Mouse (Mus musculus): ENCODE data around the gene Nme2. TPM values are rescaled to one million over a fixed set of nuclear protein-coding genes. Genes with fewer than 3 reads are reported as not detected.

Gene Nme2
- polyA plus RNA-seq, 1 experiment, result 1,152 TPM

- Histone ChIP-seq H3K4me2 (ENCODE audit: low read depth) (no peak overlapping the region), H3K79me2 (ENCODE audit: control insufficient read depth, insufficient read depth) (peaks cover 30% of the 10 kb centered on the region), H3K27me3 (ENCODE audit: control insufficient read depth, insufficient read depth, insufficient read length) (no peaks in the 10 kb centered on the region), H3K36me3 (ENCODE audit: control insufficient read depth, insufficient read depth) (no peaks in the 10 kb centered on the region), H3ac (ENCODE audit: control insufficient read depth, insufficient read length) (no peak overlapping the region), H3K4me3 (no peak overlapping the region)
- TF ChIP-seq E2F4 (IDR thresholded peaks at IDR 0.05; ENCODE audit: insufficient read depth), result no peak
- no peak for TF ChIP-seq MYOD1 (IDR thresholded peaks at IDR 0.05; ENCODE audit: control insufficient read depth in 1 of 3, insufficient read length in 2 of 3, low read depth in 2 of 3)
- no peak for TF ChIP-seq TCF3 (IDR thresholded peaks at IDR 0.05; ENCODE audit: insufficient read length, low read depth)
- no peak for TF ChIP-seq MAX (IDR thresholded peaks at IDR 0.05; ENCODE audit: low read depth)
- TF ChIP-seq MYOG (IDR thresholded peaks at IDR 0.05; ENCODE audit: control insufficient read depth in 1 of 3, insufficient read depth in 1 of 3, insufficient read length in 2 of 3, low read depth in 2 of 3), result no peak
- no peak for TF ChIP-seq SRF (IDR thresholded peaks at IDR 0.05; ENCODE audit: control insufficient read depth, insufficient read length, low read depth)
- TF ChIP-seq USF1 (IDR thresholded peaks at IDR 0.05; ENCODE audit: low read depth), result no peak
- TF ChIP-seq POLR2A (IDR thresholded peaks at IDR 0.05; ENCODE audit: insufficient read length, low read depth), result no peak
- TF ChIP-seq TCF12 (IDR thresholded peaks at IDR 0.05; ENCODE audit: insufficient read depth, poor library complexity, severe bottlenecking), result no peak
Measured at GRCm38 (mm10) chr11:93969799-93970198, 13.7 kb upstream of the Nme2 start.

- TF ChIP-seq MAX (IDR thresholded peaks at IDR 0.05; ENCODE audit: low read depth) (no peak), TCF3 (IDR thresholded peaks at IDR 0.05; ENCODE audit: insufficient read length, low read depth) (no peak), MYOG (IDR thresholded peaks at IDR 0.05; ENCODE audit: control insufficient read depth in 1 of 3, insufficient read depth in 1 of 3, insufficient read length in 2 of 3, low read depth in 2 of 3) (no peak), USF1 (IDR thresholded peaks at IDR 0.05; ENCODE audit: low read depth) (no peak), POLR2A (IDR thresholded peaks at IDR 0.05; ENCODE audit: insufficient read length, low read depth) (no peak), MYOD1 (IDR thresholded peaks at IDR 0.05; ENCODE audit: control insufficient read depth in 1 of 3, insufficient read length in 2 of 3, low read depth in 2 of 3) (no peak), POLR2AphosphoS2 (IDR thresholded peaks at IDR 0.05; ENCODE audit: insufficient read length, low read depth) (no peak), REST (IDR thresholded peaks at IDR 0.05; ENCODE audit: insufficient read depth, insufficient read length) (no peak), CEBPB (IDR thresholded peaks at IDR 0.05; ENCODE audit: insufficient read depth, poor library complexity, severe bottlenecking) (no peak), TCF12 (IDR thresholded peaks at IDR 0.05; ENCODE audit: insufficient read depth, poor library complexity, severe bottlenecking) (no peak), E2F4 (IDR thresholded peaks at IDR 0.05; ENCODE audit: insufficient read depth) (no peak), SRF (IDR thresholded peaks at IDR 0.05; ENCODE audit: control insufficient read depth, insufficient read length, low read depth) (no peak)
- peak overlapping the region; percentile 74 for H3K4me3 ChIP-seq
- peak overlapping the region; percentile 75 for H3K4me2 ChIP-seq (ENCODE audit: low read depth)
Measured at GRCm38 (mm10) chr11:93969171-93969570, 13.1 kb upstream of the Nme2 start.

GRCm38 (mm10) chr11:93968848-93969128, 12.7 kb upstream of the Nme2 start:
- Histone ChIP-seq H3K79me2 (ENCODE audit: control insufficient read depth, insufficient read depth) (peaks cover 30% of the 10 kb centered on the region), H3ac (ENCODE audit: control insufficient read depth, insufficient read length) (no peak overlapping the region), H3K27me3 (ENCODE audit: control insufficient read depth, insufficient read depth, insufficient read length) (no peaks in the 10 kb centered on the region), H3K4me3 (peak overlapping the region; percentile 74), H3K4me2 (ENCODE audit: low read depth) (peak overlapping the region; percentile 75), H3K36me3 (ENCODE audit: control insufficient read depth, insufficient read depth) (peaks cover 4% of the 10 kb centered on the region)
- TF ChIP-seq MYOG (IDR thresholded peaks at IDR 0.05; ENCODE audit: control insufficient read depth in 1 of 3, insufficient read depth in 1 of 3, insufficient read length in 2 of 3, low read depth in 2 of 3), result no peak
- no peak for TF ChIP-seq MAX (IDR thresholded peaks at IDR 0.05; ENCODE audit: low read depth)
- no peak for TF ChIP-seq SRF (IDR thresholded peaks at IDR 0.05; ENCODE audit: control insufficient read depth, insufficient read length, low read depth)
- no peak for TF ChIP-seq REST (IDR thresholded peaks at IDR 0.05; ENCODE audit: insufficient read depth, insufficient read length)
- TF ChIP-seq USF1 (IDR thresholded peaks at IDR 0.05; ENCODE audit: low read depth), result no peak
- TF ChIP-seq TCF3 (IDR thresholded peaks at IDR 0.05; ENCODE audit: insufficient read length, low read depth), result no peak
- TF ChIP-seq CEBPB (IDR thresholded peaks at IDR 0.05; ENCODE audit: insufficient read depth, poor library complexity, severe bottlenecking), result no peak
- no peak for TF ChIP-seq POLR2AphosphoS2 (IDR thresholded peaks at IDR 0.05; ENCODE audit: insufficient read length, low read depth)
- TF ChIP-seq POLR2A (IDR thresholded peaks at IDR 0.05; ENCODE audit: insufficient read length, low read depth), result no peak
- TF ChIP-seq TCF12 (IDR thresholded peaks at IDR 0.05; ENCODE audit: insufficient read depth, poor library complexity, severe bottlenecking), result no peak
- TF ChIP-seq E2F4 (IDR thresholded peaks at IDR 0.05; ENCODE audit: insufficient read depth), result no peak

More at GRCm38 (mm10) chr11:93969171-93969570, 13.1 kb upstream of the Nme2 start:
- H3ac ChIP-seq (ENCODE audit: control insufficient read depth, insufficient read length), result no peak overlapping the region
- no peaks in the 10 kb centered on the region for H3K27me3 ChIP-seq (ENCODE audit: control insufficient read depth, insufficient read depth, insufficient read length)
- H3K79me2 ChIP-seq (ENCODE audit: control insufficient read depth, insufficient read depth), result peaks cover 30% of the 10 kb centered on the region
- H3K36me3 ChIP-seq (ENCODE audit: control insufficient read depth, insufficient read depth), result peaks cover under 1% of the 10 kb centered on the region

GRCm38 (mm10) chr11:93968005-93968847, 12.2 kb upstream of the Nme2 start, which contains the start of the genes Gm20390 and Nme1:
Gene Gm20390, minus strand, starts transcription at chr11:93968293.
Gene Nme1, minus strand, starts transcription at chr11:93968521.
- Histone ChIP-seq H3K4me2 (ENCODE audit: low read depth) (peak within 1 kb of the TSS; percentile 81), H3K79me2 (ENCODE audit: control insufficient read depth, insufficient read depth) (peaks cover 30% of the 10 kb centered on the region), H3K36me3 (ENCODE audit: control insufficient read depth, insufficient read depth) (peaks cover 4% of the 10 kb centered on the region), H3K4me3 (peak within 1 kb of the TSS; percentile 74), H3K27me3 (ENCODE audit: control insufficient read depth, insufficient read depth, insufficient read length) (no peaks in the 10 kb centered on the region), H3ac (ENCODE audit: control insufficient read depth, insufficient read length) (peak within 1 kb of the TSS; percentile 47)
- peak; percentile 46 for TF ChIP-seq MAX (IDR thresholded peaks at IDR 0.05; ENCODE audit: low read depth)
- TF ChIP-seq TCF3 (IDR thresholded peaks at IDR 0.05; ENCODE audit: insufficient read length, low read depth), result no peak
- peak; percentile 72 to 88 (median 80) for TF ChIP-seq MYOG (IDR thresholded peaks at IDR 0.05; ENCODE audit: control insufficient read depth in 1 of 3, insufficient read depth in 1 of 3, insufficient read length in 2 of 3, low read depth in 2 of 3)
- TF ChIP-seq CEBPB (IDR thresholded peaks at IDR 0.05; ENCODE audit: insufficient read depth, poor library complexity, severe bottlenecking), result no peak
- peak; percentile 89 for TF ChIP-seq USF1 (IDR thresholded peaks at IDR 0.05; ENCODE audit: low read depth)
- TF ChIP-seq E2F4 (IDR thresholded peaks at IDR 0.05; ENCODE audit: insufficient read depth), result no peak
- peak; percentile 17 for TF ChIP-seq SRF (IDR thresholded peaks at IDR 0.05; ENCODE audit: control insufficient read depth, insufficient read length, low read depth)
- TF ChIP-seq TCF12 (IDR thresholded peaks at IDR 0.05; ENCODE audit: insufficient read depth, poor library complexity, severe bottlenecking), result no peak
- peak; percentile 63 for TF ChIP-seq POLR2A (IDR thresholded peaks at IDR 0.05; ENCODE audit: insufficient read length, low read depth)
- TF ChIP-seq REST (IDR thresholded peaks at IDR 0.05; ENCODE audit: insufficient read depth, insufficient read length), result no peak
- peak; percentile 22 for TF ChIP-seq POLR2AphosphoS2 (IDR thresholded peaks at IDR 0.05; ENCODE audit: insufficient read length, low read depth)
- peak; percentile 38 to 62 (median 51) for TF ChIP-seq MYOD1 (IDR thresholded peaks at IDR 0.05; ENCODE audit: control insufficient read depth in 1 of 3, insufficient read length in 2 of 3, low read depth in 2 of 3)

All from myocyte (in vitro differentiated cells).